In the genomic region with DNA sequence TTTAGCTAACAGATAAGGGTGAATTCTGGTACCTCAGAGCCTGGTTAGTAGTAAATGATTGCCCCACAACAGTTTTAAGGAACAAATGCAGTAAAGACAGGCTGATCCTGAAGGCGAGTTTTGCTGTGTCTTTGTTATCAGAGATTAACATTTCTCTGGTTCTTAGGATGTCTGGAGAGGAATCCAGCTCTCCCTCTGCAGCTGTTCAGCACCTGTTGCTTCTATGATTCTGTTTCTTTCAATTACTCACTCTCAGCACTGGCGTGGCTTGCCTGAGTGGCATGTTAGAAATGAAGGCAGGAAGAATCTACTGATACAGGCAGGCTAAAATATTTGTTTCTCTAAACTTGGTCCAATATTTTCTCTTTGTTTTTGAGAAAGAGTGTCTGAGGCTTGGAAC, we compare ENCODE assay signal across 21 mouse cellular contexts.
A peak's percentile ranks its signal among the peaks of the same experiment; 100 is the strongest.
DNase-seq lines count a peak whose midpoint lies in the region; ATAC-seq lines count a peak whose summit lies in the region.
"Had no signal": no experiment of that assay in that cellular context is flagged by ENCODE, and none has a peak within 500 bp of the region (broad histone marks: within the 10 kb centered on the region; RNA-seq: fewer than 3 reads in every experiment).

No protein-coding gene starts in this region.

- H3K27me3 ChIP-seq in limb, embryonic 13.5 days: no peaks in the 10 kb centered on the region
- H3K27me3 ChIP-seq in limb, embryonic 10.5 days (ENCODE audit: low read depth, poor library complexity, severe bottlenecking): no peaks in the 10 kb centered on the region
- H3K27me3 ChIP-seq in liver, embryonic 11.5 days (replicated peaks; ENCODE audit: control insufficient read depth, insufficient read depth, low read length): no peaks in the 10 kb centered on the region
- H3K27me3 ChIP-seq: CH12.LX; embryonic facial prominence, embryonic 15.5 days; hindbrain, embryonic 12.5 days; hindbrain, embryonic 15.5 days had no signal

- no peaks in the 10 kb centered on the region for H3K4me1 ChIP-seq in limb, embryonic 13.5 days
- no peaks in the 10 kb centered on the region for H3K4me1 ChIP-seq in limb, embryonic 10.5 days
- no peaks in the 10 kb centered on the region for H3K4me1 ChIP-seq in liver, embryonic 11.5 days (replicated peaks; ENCODE audit: control insufficient read depth, insufficient read depth, low read length)
- H3K4me1 ChIP-seq: embryonic facial prominence, embryonic 15.5 days; hindbrain, embryonic 12.5 days; hindbrain, embryonic 15.5 days had no signal

- no peak overlapping the region for H3K4me2 ChIP-seq in limb, embryonic 13.5 days (replicated peaks)
- no peak overlapping the region for H3K4me2 ChIP-seq in liver, embryonic 11.5 days
- H3K4me2 ChIP-seq: embryonic facial prominence, embryonic 15.5 days; heart, embryonic 11.5 days; hindbrain, embryonic 12.5 days; hindbrain, embryonic 15.5 days had no signal

- H3K36me3 ChIP-seq in limb, embryonic 13.5 days: no peaks in the 10 kb centered on the region
- no peaks in the 10 kb centered on the region for H3K36me3 ChIP-seq in limb, embryonic 10.5 days
- H3K36me3 ChIP-seq in liver, embryonic 11.5 days (ENCODE audit: control insufficient read depth, insufficient read depth, low read length): no peaks in the 10 kb centered on the region
- H3K36me3 ChIP-seq: embryonic facial prominence, embryonic 15.5 days; G1E; hindbrain, embryonic 12.5 days; hindbrain, embryonic 15.5 days had no signal

- H3K9me3 ChIP-seq in limb, embryonic 13.5 days: no peaks in the 10 kb centered on the region
- H3K9me3 ChIP-seq in limb, embryonic 10.5 days (replicated peaks): no peaks in the 10 kb centered on the region
- no peaks in the 10 kb centered on the region for H3K9me3 ChIP-seq in liver, embryonic 11.5 days (ENCODE audit: control insufficient read depth, low read length)
- H3K9me3 ChIP-seq: embryonic facial prominence, embryonic 15.5 days; G1E; hindbrain, embryonic 12.5 days; hindbrain, embryonic 15.5 days had no signal

- DNase-seq in embryo, embryonic 11 days: peak; percentile 15
- no peak for DNase-seq in embryo, embryonic 10.5 days (ENCODE audit: low spot score)
- DNase-seq in limb, embryonic 10.5 days (ENCODE audit: low spot score): no peak
- DNase-seq in mesoderm, embryonic 11.5 days (ENCODE audit: low read depth, low spot score): peak; percentile 11
- no peak for DNase-seq in liver, embryonic 11.5 days (ENCODE audit: low spot score)
- no peak for DNase-seq in thymus, adult 18-20 months
- DNase-seq: adrenal gland, adult 2 months; adrenal gland, postnatal 14 days; cerebellum, adult 18-20 months; cerebellum, adult 9-10 months; cerebellum, postnatal 14 days; forebrain, postnatal 0 days; heart, adult 11 months had no signal

- 47% methylated on average over 2 of the region's 2 CpGs for WGBS in limb, embryonic 13.5 days
- WGBS in limb, embryonic 10.5 days: 65% methylated on average over 2 of the region's 2 CpGs
- WGBS in liver, embryonic 11.5 days: 53% methylated on average over 2 of the region's 2 CpGs

- no peak overlapping the region for H3K9ac ChIP-seq in limb, embryonic 13.5 days
- H3K9ac ChIP-seq in liver, embryonic 11.5 days (ENCODE audit: low read depth, low read length): no peak overlapping the region
- H3K9ac ChIP-seq: embryonic facial prominence, embryonic 15.5 days; forebrain, postnatal 0 days; hindbrain, embryonic 12.5 days; hindbrain, embryonic 15.5 days had no signal

- no peak overlapping the region for H3K27ac ChIP-seq in limb, embryonic 13.5 days
- H3K27ac ChIP-seq in limb, embryonic 10.5 days: no peak overlapping the region
- no peak overlapping the region for H3K27ac ChIP-seq in liver, embryonic 11.5 days (ENCODE audit: low read depth, low read length)
- H3K27ac ChIP-seq: embryonic facial prominence, embryonic 15.5 days; hindbrain, embryonic 12.5 days; hindbrain, embryonic 15.5 days had no signal

- ATAC-seq in limb, embryonic 13.5 days (ENCODE audit: low FRiP score, low read depth): peak; percentile 86
- ATAC-seq in liver, embryonic 11.5 days (replicated peaks; ENCODE audit: low FRiP score): no peak
- ATAC-seq: forebrain, embryonic 14.5 days; forebrain, postnatal 0 days had no signal

- H3K4me3 ChIP-seq in limb, embryonic 13.5 days: no peak overlapping the region
- H3K4me3 ChIP-seq in limb, embryonic 10.5 days: no peak overlapping the region
- H3K4me3 ChIP-seq in liver, embryonic 11.5 days (ENCODE audit: low read depth, low read length): no peak overlapping the region
- H3K4me3 ChIP-seq: embryonic facial prominence, embryonic 15.5 days; hindbrain, embryonic 12.5 days; hindbrain, embryonic 15.5 days had no signal

Comparison
In these comparisons a context has a peak if more than half of its experiments do, and no peak if none do; other contexts are left out.
1. DNase-seq: peak in embryo, embryonic 11 days (single experiment) and mesoderm, embryonic 11.5 days (single experiment); none in embryo, embryonic 10.5 days (single experiment), limb, embryonic 10.5 days (single experiment), liver, embryonic 11.5 days (single experiment) and thymus, adult 18-20 months (0 of 2).